Mouse (Mus musculus): ENCODE data around the gene Elk3. TPM values are rescaled to one million over a fixed set of nuclear protein-coding genes. Genes with fewer than 3 reads are reported as not detected.

Elk3 gene
- polyA plus RNA-seq, 1 experiment from 2014 or later = 7.5 TPM

DNA sequence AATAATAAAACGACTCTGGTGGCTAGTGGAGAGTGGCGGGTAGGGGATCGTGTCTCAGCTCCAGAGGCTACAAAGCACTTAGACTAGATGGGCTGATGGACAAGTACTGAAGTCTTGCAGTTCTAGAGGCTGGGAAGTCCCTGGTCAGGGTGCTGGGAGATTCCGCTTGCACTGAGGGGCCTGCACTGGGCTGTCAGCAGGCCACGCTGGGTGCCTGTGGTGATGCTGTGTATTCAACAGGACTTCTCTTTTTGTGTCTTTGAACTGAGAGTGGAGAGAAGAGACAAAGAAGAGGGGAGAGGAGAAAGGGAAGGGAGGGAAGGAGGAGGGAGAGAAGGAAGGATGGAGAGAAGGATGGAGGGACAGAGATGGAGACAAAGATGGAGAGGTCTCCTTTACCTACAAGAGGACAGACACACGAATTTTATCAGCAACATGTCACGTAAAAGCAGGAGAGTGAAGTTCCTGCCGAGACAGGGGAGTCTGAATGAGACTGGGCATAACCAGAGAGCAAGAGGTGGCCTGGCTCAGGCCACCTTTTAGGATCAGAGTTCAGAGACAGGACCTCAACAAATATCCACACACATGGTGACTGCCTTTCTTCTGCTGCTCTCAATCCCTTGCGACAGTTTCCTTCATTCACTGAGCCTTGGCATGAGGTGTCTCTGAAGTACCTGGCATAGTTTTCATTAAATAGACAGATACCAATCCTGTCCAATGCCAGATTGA is 35.4 kb upstream of the Elk3 start:
- H3K4me3 ChIP-seq = no peak overlapping the region
- H3K4me1 ChIP-seq = no peaks in the 10 kb centered on the region; the same call in 1 of the 2 replicates
- no peaks in the 10 kb centered on the region for H3K27me3 ChIP-seq (replicated peaks)
- H3K36me3 ChIP-seq (replicated peaks) = no peaks in the 10 kb centered on the region
- H3K9ac ChIP-seq = no peak overlapping the region
- H3K4me2 ChIP-seq = no peak overlapping the region
- H3K9me3 ChIP-seq = no peaks in the 10 kb centered on the region
- WGBS = 79% methylated on average over 9 of the region's 9 CpGs
- no peak overlapping the region for H3K27ac ChIP-seq
- ATAC-seq (replicated peaks) = no peak

DNA sequence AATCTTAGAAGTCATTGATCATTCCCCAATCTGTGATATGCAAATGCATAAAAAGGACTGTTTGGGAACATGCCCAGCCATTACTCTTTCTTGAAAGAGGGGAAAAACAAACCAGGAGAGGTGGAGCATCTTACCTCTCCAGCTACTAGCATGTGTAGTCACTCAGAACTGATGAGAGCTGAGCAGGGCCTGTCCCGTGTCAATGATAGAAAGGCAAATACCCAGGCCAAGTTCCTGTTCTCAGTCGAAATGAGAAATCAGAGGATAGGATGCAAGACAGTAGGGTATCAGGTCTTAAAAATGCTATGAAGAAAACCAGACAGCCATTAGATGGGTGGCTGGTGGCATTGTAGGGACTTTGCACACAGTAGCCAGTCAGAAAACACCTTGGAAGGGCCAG is 34.6 kb upstream of the Elk3 start:
- no peaks in the 10 kb centered on the region; the same call in 1 of the 2 replicates for H3K4me1 ChIP-seq
- no peak for ATAC-seq (replicated peaks)
- H3K4me2 ChIP-seq = no peak overlapping the region
- no peak overlapping the region for H3K9ac ChIP-seq
- no peaks in the 10 kb centered on the region for H3K9me3 ChIP-seq
- H3K4me3 ChIP-seq = no peak overlapping the region
- H3K27ac ChIP-seq = no peak overlapping the region
- 78% methylated on average over 2 of the region's 2 CpGs for WGBS
- no peaks in the 10 kb centered on the region for H3K27me3 ChIP-seq (replicated peaks)
- H3K36me3 ChIP-seq (replicated peaks) = no peaks in the 10 kb centered on the region

DNA sequence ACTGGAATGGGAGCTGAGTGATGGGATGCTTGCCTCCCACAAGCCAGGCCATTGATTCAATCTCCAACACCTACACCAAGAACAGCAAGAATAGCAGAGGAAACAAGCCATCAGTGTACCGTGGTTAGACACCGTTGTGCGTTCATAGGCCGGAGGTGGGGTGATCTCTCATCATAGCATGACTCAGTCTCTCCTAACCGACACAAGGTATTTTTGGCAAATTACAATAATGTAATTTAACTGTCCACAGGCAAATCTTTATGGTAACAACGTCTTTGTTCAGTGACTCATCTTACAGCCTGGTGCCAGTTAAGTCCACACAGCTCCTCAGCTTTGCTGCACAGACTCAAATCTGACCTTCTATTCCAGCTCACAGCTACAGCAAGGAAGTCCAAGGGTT is 32.5 kb upstream of the Elk3 start:
- no peaks in the 10 kb centered on the region for H3K9me3 ChIP-seq
- no peaks in the 10 kb centered on the region for H3K27me3 ChIP-seq (replicated peaks)
- H3K4me2 ChIP-seq = no peak overlapping the region
- H3K36me3 ChIP-seq (replicated peaks) = no peaks in the 10 kb centered on the region
- 89% methylated on average over 6 of the region's 6 CpGs for WGBS
- no peaks in the 10 kb centered on the region; the same call in 1 of the 2 replicates for H3K4me1 ChIP-seq
- H3K9ac ChIP-seq = no peak overlapping the region
- H3K27ac ChIP-seq = no peak overlapping the region
- ATAC-seq (replicated peaks) = no peak
- H3K4me3 ChIP-seq = no peak overlapping the region

DNA sequence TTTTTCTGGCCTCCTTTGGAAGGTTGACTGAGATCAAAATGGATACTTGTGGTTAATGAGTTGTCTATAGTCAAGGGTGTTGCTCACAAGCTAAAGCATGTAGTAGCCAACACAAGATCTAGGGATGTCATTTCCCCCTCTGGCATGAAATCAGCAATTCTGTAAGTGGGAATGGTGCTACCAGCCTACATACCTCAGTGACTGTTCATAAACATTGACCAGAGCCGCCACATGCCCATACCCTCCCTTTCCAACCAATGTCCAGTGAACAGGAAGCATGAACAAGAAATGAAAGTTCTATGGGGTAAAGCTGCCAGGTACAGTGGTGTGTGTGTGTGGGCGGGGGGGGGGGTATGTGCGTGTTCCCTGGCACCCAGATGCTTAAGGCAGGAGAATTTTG is 32.1 kb upstream of the Elk3 start:
- H3K27ac ChIP-seq = no peak overlapping the region
- no peak overlapping the region for H3K4me2 ChIP-seq
- H3K4me3 ChIP-seq = no peak overlapping the region
- 97% methylated on average over 3 of the region's 3 CpGs for WGBS
- no peaks in the 10 kb centered on the region for H3K36me3 ChIP-seq (replicated peaks)
- no peaks in the 10 kb centered on the region for H3K9me3 ChIP-seq
- no peaks in the 10 kb centered on the region for H3K27me3 ChIP-seq (replicated peaks)
- ATAC-seq (replicated peaks) = no peak
- no peak overlapping the region for H3K9ac ChIP-seq
- H3K4me1 ChIP-seq = no peaks in the 10 kb centered on the region; the same call in 1 of the 2 replicates

DNA sequence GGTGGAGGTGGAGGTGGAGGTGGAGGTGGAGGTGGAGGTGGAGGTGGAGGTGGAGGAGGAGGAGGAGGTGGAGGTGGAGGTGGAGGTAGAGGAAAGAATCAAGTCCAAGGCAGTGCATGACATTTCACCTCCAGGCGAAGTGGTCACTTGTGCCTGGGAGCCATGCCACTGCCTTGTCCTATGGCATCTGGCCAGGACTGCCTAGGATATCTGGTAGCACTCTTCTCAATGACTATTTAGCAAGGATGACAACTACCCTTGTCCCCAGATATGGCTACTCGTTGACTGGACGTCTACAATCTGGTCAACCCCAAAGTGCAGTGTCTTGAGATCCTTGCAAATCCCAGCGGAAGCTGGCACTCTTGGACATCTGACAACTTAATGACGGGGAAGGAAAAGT is 27.6 kb upstream of the Elk3 start:
- Histone ChIP-seq H3K9ac (no peak overlapping the region), H3K4me2 (no peak overlapping the region), H3K4me3 (no peak overlapping the region), H3K9me3 (no peaks in the 10 kb centered on the region), H3K27ac (no peak overlapping the region), H3K27me3 (replicated peaks) (no peaks in the 10 kb centered on the region), H3K4me1 (no peaks in the 10 kb centered on the region), H3K36me3 (replicated peaks) (no peaks in the 10 kb centered on the region)
- 90% methylated on average over 5 of the region's 5 CpGs for WGBS
- no peak for ATAC-seq (replicated peaks)

DNA sequence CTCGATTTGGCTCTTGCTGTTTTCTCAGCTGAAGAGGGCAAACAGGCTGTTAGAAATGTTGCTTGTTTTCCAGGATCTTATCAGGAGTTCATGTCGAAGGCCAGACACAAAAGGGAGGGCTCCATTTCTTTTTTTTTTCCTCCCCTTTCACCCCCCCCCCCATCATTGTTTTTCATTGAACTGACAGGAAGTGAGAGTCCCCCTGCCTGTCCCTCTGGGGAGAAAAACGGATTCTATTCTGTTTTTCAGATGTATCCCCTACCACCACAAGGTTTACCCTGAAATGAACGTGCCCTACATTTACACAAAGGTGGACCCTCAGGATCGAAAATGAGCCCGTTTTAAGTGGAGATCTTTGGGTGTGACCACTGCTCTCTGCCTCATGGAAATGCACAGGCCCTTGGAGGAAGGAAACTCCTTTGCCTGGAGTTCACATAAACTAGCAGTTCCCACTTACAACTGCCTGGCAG is 25.6 kb upstream of the Elk3 start:
- H3K9ac ChIP-seq = no peak overlapping the region
- H3K27ac ChIP-seq = no peak overlapping the region
- no peak overlapping the region for H3K4me2 ChIP-seq
- WGBS = 72% methylated on average over 6 of the region's 6 CpGs
- H3K36me3 ChIP-seq (replicated peaks) = no peaks in the 10 kb centered on the region
- H3K9me3 ChIP-seq = no peaks in the 10 kb centered on the region
- no peaks in the 10 kb centered on the region for H3K4me1 ChIP-seq
- H3K27me3 ChIP-seq (replicated peaks) = no peaks in the 10 kb centered on the region
- no peak overlapping the region for H3K4me3 ChIP-seq
- ATAC-seq (replicated peaks) = no peak

DNA sequence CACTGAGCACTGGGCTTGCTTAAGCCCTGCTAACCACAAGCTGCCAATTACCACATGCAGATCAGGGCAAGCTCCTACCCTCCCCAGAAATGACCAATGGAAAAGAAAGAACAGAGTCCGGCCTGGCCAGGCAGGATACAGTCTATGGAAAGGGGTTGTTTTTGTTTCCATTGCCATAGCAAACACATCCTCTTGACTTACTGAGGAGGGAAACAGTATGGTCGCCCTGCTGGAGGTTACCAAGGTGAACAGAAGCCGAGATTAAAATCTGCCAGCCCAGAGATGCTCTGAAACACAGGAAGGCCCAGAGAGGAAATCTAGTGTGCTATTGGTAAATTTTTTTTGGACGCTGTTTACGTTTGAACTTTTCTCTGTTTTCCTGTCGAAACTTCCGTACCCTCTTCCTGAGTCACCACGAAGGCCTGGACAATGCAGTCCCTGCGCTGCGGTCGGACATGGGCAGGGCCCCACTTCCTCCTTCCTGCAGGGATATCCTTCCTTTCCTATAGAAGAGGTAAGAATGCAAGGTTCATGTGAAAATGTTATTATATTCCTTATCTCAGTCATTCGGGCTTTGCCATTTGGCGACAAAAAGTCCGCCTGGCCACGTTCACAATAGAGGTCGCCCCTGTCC is 25.0 kb upstream of the Elk3 start:
- no peak overlapping the region for H3K9ac ChIP-seq
- H3K36me3 ChIP-seq (replicated peaks) = no peaks in the 10 kb centered on the region
- no peak overlapping the region for H3K4me2 ChIP-seq
- no peak overlapping the region for H3K4me3 ChIP-seq
- H3K9me3 ChIP-seq = no peaks in the 10 kb centered on the region
- 85% methylated on average over 16 of the region's 16 CpGs for WGBS
- ATAC-seq (replicated peaks) = no peak
- no peak overlapping the region for H3K27ac ChIP-seq
- no peaks in the 10 kb centered on the region for H3K27me3 ChIP-seq (replicated peaks)
- no peaks in the 10 kb centered on the region for H3K4me1 ChIP-seq

DNA sequence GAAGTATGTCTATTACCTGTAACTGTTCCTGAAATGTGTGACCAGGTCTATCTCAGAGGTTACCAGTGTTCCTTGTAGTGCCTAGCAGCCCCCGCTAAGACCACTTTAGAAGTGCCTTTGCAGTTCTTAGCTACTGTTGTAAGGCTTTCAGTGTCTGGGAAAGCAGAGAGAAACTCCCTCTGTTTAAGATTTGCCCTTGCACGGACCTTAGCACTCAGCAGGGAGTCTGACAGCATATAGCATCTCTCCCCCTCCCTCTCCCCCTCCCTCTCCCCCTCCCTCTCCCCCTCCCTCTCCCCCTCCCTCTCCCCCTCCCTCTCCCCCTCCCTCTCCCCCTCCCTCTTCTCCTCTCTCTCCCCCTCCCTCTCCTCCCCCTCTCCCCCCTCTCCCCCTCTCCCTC is 24.1 kb upstream of the Elk3 start:
- H3K4me1 ChIP-seq = no peaks in the 10 kb centered on the region
- no peaks in the 10 kb centered on the region for H3K27me3 ChIP-seq (replicated peaks)
- no peak overlapping the region for H3K4me3 ChIP-seq
- no peaks in the 10 kb centered on the region for H3K9me3 ChIP-seq
- no peak overlapping the region for H3K9ac ChIP-seq
- H3K4me2 ChIP-seq = no peak overlapping the region
- H3K27ac ChIP-seq = no peak overlapping the region
- no peak for ATAC-seq (replicated peaks)
- WGBS = 36% methylated on average over 2 of the region's 2 CpGs
- H3K36me3 ChIP-seq (replicated peaks) = no peaks in the 10 kb centered on the region

DNA sequence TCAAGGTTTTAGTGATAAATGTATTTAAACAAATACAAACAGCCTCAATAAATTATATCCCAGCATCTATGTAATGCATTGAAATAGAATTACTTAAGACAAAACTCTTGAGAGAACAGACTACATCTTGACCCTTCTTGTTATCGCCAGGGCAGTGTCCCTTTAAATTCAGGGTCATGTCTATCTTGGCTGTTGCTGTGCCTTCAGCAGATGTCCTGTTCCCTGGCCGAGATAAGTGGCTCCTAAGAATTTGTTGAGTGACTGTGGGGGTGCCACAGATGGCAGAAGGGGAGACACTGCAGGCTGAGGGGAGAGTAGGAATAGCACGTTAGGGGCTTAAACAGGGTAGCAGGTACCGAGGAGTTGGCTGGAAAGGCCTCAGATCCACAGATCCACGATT is 22.3 kb upstream of the Elk3 start:
- H3K4me3 ChIP-seq = no peak overlapping the region
- H3K27ac ChIP-seq = no peak overlapping the region
- no peak for ATAC-seq (replicated peaks)
- H3K27me3 ChIP-seq (replicated peaks) = no peaks in the 10 kb centered on the region
- no peaks in the 10 kb centered on the region for H3K4me1 ChIP-seq
- H3K36me3 ChIP-seq (replicated peaks) = no peaks in the 10 kb centered on the region
- H3K4me2 ChIP-seq = no peak overlapping the region
- H3K9me3 ChIP-seq = no peaks in the 10 kb centered on the region
- H3K9ac ChIP-seq = no peak overlapping the region
- WGBS = 78% methylated on average over 5 of the region's 5 CpGs

DNA sequence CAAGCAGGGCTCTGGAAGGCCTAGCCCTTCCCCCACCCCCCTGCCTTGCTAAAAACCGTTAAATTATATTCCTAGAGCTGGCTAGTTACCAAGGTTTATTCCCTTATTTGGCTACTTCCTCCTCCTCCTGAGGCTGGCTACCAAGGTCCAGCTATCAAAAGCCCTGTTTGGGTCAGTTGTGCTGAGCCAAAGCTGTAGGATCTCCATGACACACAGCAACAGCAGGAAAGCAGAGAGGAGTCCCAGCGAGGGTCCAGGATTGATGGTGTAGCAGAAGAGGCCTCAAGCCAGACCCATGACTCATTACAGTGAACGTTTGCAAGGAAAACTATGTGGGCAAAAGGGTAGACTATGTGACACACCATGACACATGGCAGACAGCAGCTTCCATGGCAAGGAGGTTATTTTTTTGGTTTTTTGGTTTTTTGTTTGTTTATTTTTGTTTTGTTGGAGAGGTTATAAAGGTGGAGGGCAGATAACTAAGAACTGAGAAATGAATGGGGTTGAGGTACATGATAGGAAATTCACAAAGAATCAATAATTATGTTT is 21.4 kb upstream of the Elk3 start:
- WGBS = 66% methylated on average over 3 of the region's 3 CpGs
- no peak for ATAC-seq (replicated peaks)
- Histone ChIP-seq H3K4me2 (no peak overlapping the region), H3K36me3 (replicated peaks) (no peaks in the 10 kb centered on the region), H3K9ac (no peak overlapping the region), H3K27ac (no peak overlapping the region), H3K27me3 (replicated peaks) (no peaks in the 10 kb centered on the region), H3K4me1 (no peaks in the 10 kb centered on the region), H3K9me3 (no peaks in the 10 kb centered on the region), H3K4me3 (no peak overlapping the region)

DNA sequence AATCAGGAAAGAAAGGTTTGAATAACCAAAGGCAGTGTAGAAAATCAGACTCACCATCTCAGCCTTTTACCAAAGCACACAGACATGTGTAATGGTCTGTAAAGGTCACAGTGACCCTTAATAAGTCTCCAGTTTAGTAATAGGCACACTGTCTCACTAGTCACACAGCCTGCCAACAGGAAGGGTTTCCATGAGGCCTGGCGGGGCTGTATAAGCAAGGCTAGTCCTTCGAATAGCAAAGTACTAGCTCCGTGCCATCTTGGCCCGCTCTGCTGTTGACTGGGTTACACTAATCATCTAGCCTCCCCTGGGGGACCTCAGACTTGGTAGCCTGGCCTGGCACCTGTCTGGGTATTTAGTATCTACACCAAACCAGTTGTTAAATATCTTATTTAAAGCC is 20.6 kb upstream of the Elk3 start:
- Histone ChIP-seq H3K4me1 (no peaks in the 10 kb centered on the region), H3K4me2 (no peak overlapping the region), H3K27me3 (replicated peaks) (no peaks in the 10 kb centered on the region), H3K4me3 (no peak overlapping the region), H3K36me3 (replicated peaks) (no peaks in the 10 kb centered on the region), H3K27ac (no peak overlapping the region), H3K9ac (no peak overlapping the region), H3K9me3 (no peaks in the 10 kb centered on the region)
- 83% methylated on average over 4 of the region's 4 CpGs for WGBS
- ATAC-seq (replicated peaks) = no peak

DNA sequence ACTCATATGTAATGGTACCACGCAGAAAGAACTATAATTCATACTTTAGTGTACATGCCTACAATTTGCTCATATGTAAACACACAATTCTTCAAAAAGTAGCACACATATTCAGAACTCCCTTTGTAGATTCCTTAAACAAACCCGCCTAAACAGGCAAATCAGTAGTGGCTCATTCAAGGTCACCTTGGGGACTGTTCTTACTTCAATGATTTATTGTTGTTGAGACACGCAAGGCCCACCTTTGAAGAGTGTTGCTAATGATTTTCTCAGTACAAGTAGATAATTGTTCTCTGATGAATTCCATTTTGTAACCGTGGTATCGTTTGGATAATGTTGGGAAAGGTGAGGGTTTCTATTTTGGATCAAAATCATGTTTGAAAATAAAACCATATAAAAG is 17.4 kb upstream of the Elk3 start:
- H3K4me1 ChIP-seq = no peaks in the 10 kb centered on the region
- WGBS = 74% methylated on average over 5 of the region's 5 CpGs
- H3K27me3 ChIP-seq (replicated peaks) = no peaks in the 10 kb centered on the region
- no peaks in the 10 kb centered on the region for H3K9me3 ChIP-seq
- H3K4me2 ChIP-seq = no peak overlapping the region
- H3K27ac ChIP-seq = no peak overlapping the region
- H3K9ac ChIP-seq = no peak overlapping the region
- ATAC-seq (replicated peaks) = no peak
- H3K36me3 ChIP-seq (replicated peaks) = no peaks in the 10 kb centered on the region
- no peak overlapping the region for H3K4me3 ChIP-seq

DNA sequence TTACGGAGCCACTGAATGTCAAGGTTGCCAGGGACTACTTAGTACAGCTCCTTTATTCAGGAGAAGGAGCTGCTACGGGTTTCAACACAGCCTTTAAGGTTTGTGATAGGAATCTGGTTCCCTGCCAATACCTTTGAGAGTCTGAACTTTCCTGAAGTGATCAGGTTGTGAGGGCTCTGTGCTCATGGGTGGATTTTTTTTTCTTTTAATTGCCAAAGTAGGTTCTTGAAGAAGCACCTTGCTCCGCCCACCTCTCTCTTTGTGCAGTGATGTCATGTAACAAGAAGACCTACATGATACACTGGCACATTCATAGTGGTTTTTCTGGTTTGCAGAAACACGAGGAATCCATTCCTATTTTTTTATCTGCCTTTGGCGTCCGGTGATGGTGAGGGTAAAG is 16.3 kb upstream of the Elk3 start:
- Histone ChIP-seq H3K4me1 (no peaks in the 10 kb centered on the region), H3K9ac (no peak overlapping the region), H3K4me2 (no peak overlapping the region), H3K9me3 (no peaks in the 10 kb centered on the region), H3K27me3 (replicated peaks) (no peaks in the 10 kb centered on the region), H3K4me3 (no peak overlapping the region), H3K36me3 (replicated peaks) (no peaks in the 10 kb centered on the region), H3K27ac (no peak overlapping the region)
- ATAC-seq (replicated peaks) = no peak
- WGBS = 95% methylated on average over 6 of the region's 6 CpGs
